8 mouse cellular contexts compared by ENCODE assay signal in genomic region chr16:94519028-94519427, GRCm38 (mm10). TPM values are rescaled to one million over a fixed set of nuclear protein-coding genes. Genes with fewer than 3 reads are reported as not detected.
DNase-seq lines count a peak whose midpoint lies in the region; ATAC-seq and TF ChIP-seq lines count a peak whose summit lies in the region.

No protein-coding gene starts in this region.

- DNase-seq in limb, embryonic 11.5 days (ENCODE audit: low spot score), result no peak
- no peak for DNase-seq in limb, embryonic 10.5 days (ENCODE audit: low spot score)
- peak; percentile 59 to 70 for DNase-seq in heart, postnatal 14 days
- DNase-seq in liver, result peak; percentile 31
- no peak for DNase-seq in retina, postnatal 1 day
- no peak for DNase-seq in ovary, postnatal 14 days (ENCODE audit: low spot score)

- no peaks in the 10 kb centered on the region for H3K9me3 ChIP-seq in limb, embryonic 11.5 days (ENCODE audit: control insufficient read depth, low read length)
- no peaks in the 10 kb centered on the region for H3K9me3 ChIP-seq in limb, embryonic 10.5 days (replicated peaks)
- no peaks in the 10 kb centered on the region for H3K9me3 ChIP-seq in hindbrain, embryonic 16.5 days (ENCODE audit: control insufficient read depth, low read length)

- 58% methylated on average over 6 of the region's 6 CpGs for WGBS in limb, embryonic 11.5 days
- WGBS in limb, embryonic 10.5 days, result 67% methylated on average over 6 of the region's 6 CpGs
- WGBS in small intestine, adult 2 months, result 55% methylated on average over 6 of the region's 6 CpGs
- 78% methylated on average over 6 of the region's 6 CpGs for WGBS in hindbrain, embryonic 16.5 days

- no peaks in the 10 kb centered on the region for H3K27me3 ChIP-seq in limb, embryonic 11.5 days (ENCODE audit: control insufficient read depth, insufficient read depth, low read length)
- H3K27me3 ChIP-seq in limb, embryonic 10.5 days (ENCODE audit: low read depth, poor library complexity, severe bottlenecking), result no peaks in the 10 kb centered on the region
- H3K27me3 ChIP-seq in small intestine, adult 2 months (ENCODE audit: control insufficient read depth, insufficient read depth, low read length), result no peaks in the 10 kb centered on the region
- H3K27me3 ChIP-seq in hindbrain, embryonic 16.5 days (replicated peaks; ENCODE audit: control insufficient read depth, insufficient read depth, low read length), result no peaks in the 10 kb centered on the region

- no peaks in the 10 kb centered on the region; the same call in 1 of the 2 replicates for H3K36me3 ChIP-seq in limb, embryonic 11.5 days (ENCODE audit: control insufficient read depth, insufficient read depth, low read length)
- peaks cover 22% of the 10 kb centered on the region for H3K36me3 ChIP-seq in limb, embryonic 10.5 days
- H3K36me3 ChIP-seq in small intestine, adult 2 months (ENCODE audit: control insufficient read depth, insufficient read depth, low read length), result no peaks in the 10 kb centered on the region
- H3K36me3 ChIP-seq in hindbrain, embryonic 16.5 days (ENCODE audit: control insufficient read depth, insufficient read depth, low read length), result no peaks in the 10 kb centered on the region

- intact Hi-C loops in heart, postnatal 14 days (cut with DNase I), result no loop called here

- TF ChIP-seq POLR2A in small intestine, adult 2 months (IDR thresholded peaks at IDR 0.05; ENCODE audit: low read depth, low read length), result no peak

- 0 out of 2 replicates have a peak overlapping the region, but pooled peaks have one; percentile 32 for H3K9ac ChIP-seq in limb, embryonic 11.5 days (ENCODE audit: low read length)
- H3K9ac ChIP-seq in hindbrain, embryonic 16.5 days (ENCODE audit: low read depth, low read length), result no peak overlapping the region

- ATAC-seq in limb, embryonic 11.5 days (ENCODE audit: insufficient number of reproducible peaks, low FRiP score, low TSS enrichment, low read depth), result no peak
- no peak for ATAC-seq in hindbrain, embryonic 16.5 days

- no peak overlapping the region for H3K27ac ChIP-seq in limb, embryonic 11.5 days (replicated peaks; ENCODE audit: low read depth, low read length)
- H3K27ac ChIP-seq in limb, embryonic 10.5 days, result no peak overlapping the region
- peak overlapping the region; percentile 44; the same call in 1 of the 2 replicates for H3K27ac ChIP-seq in small intestine, adult 2 months (ENCODE audit: insufficient read depth, low read depth, low read length)
- H3K27ac ChIP-seq in hindbrain, embryonic 16.5 days (ENCODE audit: low read depth, low read length), result no peak overlapping the region

- no peak for TF ChIP-seq CTCF in small intestine, adult 2 months (IDR thresholded peaks at IDR 0.05; ENCODE audit: extremely low read depth, insufficient read length, insufficient replicate concordance, low read depth, low read length)

- H3K4me3 ChIP-seq in limb, embryonic 11.5 days (ENCODE audit: low read depth, low read length), result no peak overlapping the region
- no peak overlapping the region for H3K4me3 ChIP-seq in limb, embryonic 10.5 days
- H3K4me3 ChIP-seq in small intestine, adult 2 months (ENCODE audit: low read depth, low read length), result no peak overlapping the region
- no peak overlapping the region for H3K4me3 ChIP-seq in hindbrain, embryonic 16.5 days (ENCODE audit: low read length)

- H3K4me1 ChIP-seq in limb, embryonic 11.5 days (ENCODE audit: control insufficient read depth, insufficient read depth, low read length), result no peaks in the 10 kb centered on the region
- peaks cover 15% of the 10 kb centered on the region for H3K4me1 ChIP-seq in limb, embryonic 10.5 days
- H3K4me1 ChIP-seq in small intestine, adult 2 months (ENCODE audit: control insufficient read depth, insufficient read depth, insufficient read length, low read length), result peaks cover 7% of the 10 kb centered on the region
- H3K4me1 ChIP-seq in hindbrain, embryonic 16.5 days (ENCODE audit: control insufficient read depth, insufficient read depth, low read depth, low read length), result no peaks in the 10 kb centered on the region; the same call in 1 of the 2 replicates

- H3K4me2 ChIP-seq in limb, embryonic 11.5 days (ENCODE audit: low read depth, severe bottlenecking), result no peak overlapping the region
- H3K4me2 ChIP-seq in hindbrain, embryonic 16.5 days (ENCODE audit: low read length), result no peak overlapping the region

RNA-seq across cellular contexts. Expression of gene Vps26c, which starts 7.6 kb away (rescaled TPM):
- polyA plus RNA-seq in limb, embryonic 11.5 days (2014; fragmentation: Nextera tagmentation; extraction: Ambion mirVana), result 49.3 and 51.7 TPM in 2 replicates
- polyA plus RNA-seq in limb, embryonic 10.5 days (2016; fragmentation: Nextera tagmentation; extraction: Ambion mirVana), result 53.2 and 57.9 TPM in 2 replicates
- 10 to 100 TPM; 26.7 to 27.8 TPM for total RNA-seq in heart, postnatal 14 days (2021)
- 13.6 and 16.6 TPM in 2 replicates for polyA plus RNA-seq in small intestine, adult 2 months (2012; rRNA removed)
- 91.3 and 98.0 TPM in 2 replicates for polyA plus RNA-seq in hindbrain, embryonic 16.5 days (2015; fragmentation: Nextera tagmentation; extraction: Ambion mirVana)

RNA-seq across cellular contexts. Expression of gene Dyrk1a, which starts 50.8 kb away (rescaled TPM):
- 12.1 and 13.4 TPM in 2 replicates for polyA plus RNA-seq in limb, embryonic 11.5 days (2014; fragmentation: Nextera tagmentation; extraction: Ambion mirVana)
- 8.2 and 8.9 TPM in 2 replicates for polyA plus RNA-seq in limb, embryonic 10.5 days (2016; fragmentation: Nextera tagmentation; extraction: Ambion mirVana)
- total RNA-seq in heart, postnatal 14 days (2021), result 10 to 100 TPM; 68.6 to 69.6 TPM
- polyA plus RNA-seq in small intestine, adult 2 months (2012; rRNA removed), result 15.9 and 32.1 TPM in 2 replicates
- 9.4 and 9.8 TPM in 2 replicates for polyA plus RNA-seq in hindbrain, embryonic 16.5 days (2015; fragmentation: Nextera tagmentation; extraction: Ambion mirVana)

Comparison
In these comparisons a context has a peak if more than half of its experiments do, and no peak if none do; other contexts are left out.
1. DNase-seq: peak in heart, postnatal 14 days (2 of 2) and liver (single experiment); none in limb, embryonic 11.5 days (single experiment), limb, embryonic 10.5 days (single experiment), retina, postnatal 1 day (single experiment) and ovary, postnatal 14 days (single experiment).